Mouse (Mus musculus) splenic B cell, adult 2 months (primary cell): Measurements from ENCODE around the gene Gm49450.
"Not testable (repeated sequence)": the region's sequence is repeated elsewhere in the genome, so short reads cannot be mapped to it uniquely, and the experiment has no call there.

Experiments
- DNase-seq: peaks from one replicate; pipeline ENCODE4 v3.0.0-alpha.2; 2011; ENCODE audit warnings: low read depth, low spot score
- H3K27me3 ChIP-seq: 2 replicates; pipeline ENCODE4 v1.6.1; 2012; ENCODE audit warnings: mild to moderate bottlenecking, low read length, moderate library complexity, mixed read lengths; ENCODE audit not compliant: control insufficient read depth, poor library complexity, insufficient read depth, severe bottlenecking
- H3K36me3 ChIP-seq: 2 replicates; pipeline ENCODE4 v1.6.1; 2012; ENCODE audit warnings: mild to moderate bottlenecking, low read length, moderate library complexity, mixed read lengths; ENCODE audit not compliant: control insufficient read depth, poor library complexity, insufficient read depth, severe bottlenecking

Gene Gm49450

GRCm38 (mm10) chr15:98952063-98952455, 1.3 kb downstream of the Gm49450 start:
- DNase-seq, result no peak
- no peaks in the 10 kb centered on the region for H3K27me3 ChIP-seq
- H3K36me3 ChIP-seq, result no peaks in the 10 kb centered on the region

GRCm38 (mm10) chr15:98951122-98952062, 2.0 kb downstream of the Gm49450 start:
- H3K36me3 ChIP-seq, H3K27me3 ChIP-seq, DNase-seq: not testable (repeated sequence)

- no peaks in the 10 kb centered on the region for H3K27me3 ChIP-seq
- H3K36me3 ChIP-seq, result no peaks in the 10 kb centered on the region
- DNase-seq, result no peak
Measured at GRCm38 (mm10) chr15:98949607-98949892, 3.8 kb downstream of the Gm49450 start.

DNA sequence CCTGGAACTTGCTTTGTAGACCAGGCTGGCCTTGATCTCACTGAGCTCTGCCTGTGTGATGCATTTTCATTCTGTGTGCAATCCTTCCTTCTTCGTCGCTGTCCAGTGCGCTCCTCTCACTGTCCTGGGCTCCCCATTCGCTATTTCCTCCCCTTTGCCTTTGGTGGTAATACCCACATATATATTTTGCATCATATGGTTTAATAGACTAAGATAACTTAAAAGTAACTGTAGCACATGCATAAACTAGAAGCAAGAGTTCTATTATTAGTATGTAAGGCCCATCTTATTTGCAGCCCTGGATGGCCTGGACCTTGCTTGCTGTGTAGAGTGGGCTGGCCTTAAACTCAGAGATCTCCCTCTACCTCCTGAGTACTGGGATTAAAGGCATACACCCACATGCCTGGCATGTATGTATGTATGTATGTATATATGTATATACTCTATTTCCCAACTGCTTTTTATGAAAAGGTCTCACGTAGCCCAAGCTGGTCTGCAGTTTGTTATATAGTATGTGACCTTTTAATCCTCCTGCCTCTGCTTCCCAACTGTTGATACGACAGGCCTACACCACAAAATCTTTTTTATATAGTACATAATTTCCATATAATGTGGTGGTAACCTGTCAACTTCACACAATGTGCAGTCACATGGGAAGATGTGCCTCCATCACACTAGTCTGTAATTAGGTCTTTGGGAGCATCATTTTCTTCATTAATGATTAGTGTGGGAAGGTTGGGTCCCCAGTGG, 4.3 kb downstream of the Gm49450 start:
- no peaks in the 10 kb centered on the region for H3K36me3 ChIP-seq
- no peak for DNase-seq
- H3K27me3 ChIP-seq, result no peaks in the 10 kb centered on the region

DNA sequence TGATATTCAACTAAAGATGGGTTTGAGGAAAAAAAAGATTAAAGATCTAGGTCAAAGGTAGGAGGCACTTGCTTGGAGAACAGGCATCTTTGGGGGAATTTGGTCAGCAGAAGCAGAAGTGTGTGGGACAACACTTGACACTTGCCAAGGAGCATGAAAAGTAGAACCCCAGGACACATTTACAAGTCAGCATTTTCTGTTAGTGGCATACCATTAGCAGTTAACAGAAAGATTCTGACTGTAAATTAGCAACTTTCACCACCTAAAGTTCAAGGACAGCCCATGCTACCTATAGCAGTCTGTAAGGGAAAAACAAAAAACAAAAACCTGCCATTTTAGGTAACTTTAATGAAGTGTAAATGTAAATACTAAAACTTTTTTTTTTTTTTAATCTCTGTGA, 5.0 kb downstream of the Gm49450 start:
- Histone ChIP-seq H3K27me3 (no peaks in the 10 kb centered on the region), H3K36me3 (no peaks in the 10 kb centered on the region)
- DNase-seq, result no peak

- Histone ChIP-seq H3K36me3 (no peaks in the 10 kb centered on the region), H3K27me3 (no peaks in the 10 kb centered on the region)
- DNase-seq, result no peak
Measured at GRCm38 (mm10) chr15:98947884-98948283, 5.5 kb downstream of the Gm49450 start.

- DNase-seq, result no peak
- no peaks in the 10 kb centered on the region for H3K27me3 ChIP-seq
Measured at GRCm38 (mm10) chr15:98943133-98943532, 10.2 kb downstream of the Gm49450 start.

GRCm38 (mm10) chr15:98942081-98942480, 11.3 kb downstream of the Gm49450 start:
- Histone ChIP-seq H3K36me3 (no peaks in the 10 kb centered on the region), H3K27me3 (no peaks in the 10 kb centered on the region)
- no peak for DNase-seq

More at GRCm38 (mm10) chr15:98943133-98943532, 10.2 kb downstream of the Gm49450 start:
- no peaks in the 10 kb centered on the region for H3K36me3 ChIP-seq

GRCm38 (mm10) chr15:98941539-98941938, 11.8 kb downstream of the Gm49450 start:
- Histone ChIP-seq H3K36me3 (no peaks in the 10 kb centered on the region), H3K27me3 (no peaks in the 10 kb centered on the region)
- no peak for DNase-seq

- H3K27me3 ChIP-seq, result no peaks in the 10 kb centered on the region
- DNase-seq, result no peak
- H3K36me3 ChIP-seq, result no peaks in the 10 kb centered on the region
Measured at GRCm38 (mm10) chr15:98940816-98941215, 12.5 kb downstream of the Gm49450 start.

DNA sequence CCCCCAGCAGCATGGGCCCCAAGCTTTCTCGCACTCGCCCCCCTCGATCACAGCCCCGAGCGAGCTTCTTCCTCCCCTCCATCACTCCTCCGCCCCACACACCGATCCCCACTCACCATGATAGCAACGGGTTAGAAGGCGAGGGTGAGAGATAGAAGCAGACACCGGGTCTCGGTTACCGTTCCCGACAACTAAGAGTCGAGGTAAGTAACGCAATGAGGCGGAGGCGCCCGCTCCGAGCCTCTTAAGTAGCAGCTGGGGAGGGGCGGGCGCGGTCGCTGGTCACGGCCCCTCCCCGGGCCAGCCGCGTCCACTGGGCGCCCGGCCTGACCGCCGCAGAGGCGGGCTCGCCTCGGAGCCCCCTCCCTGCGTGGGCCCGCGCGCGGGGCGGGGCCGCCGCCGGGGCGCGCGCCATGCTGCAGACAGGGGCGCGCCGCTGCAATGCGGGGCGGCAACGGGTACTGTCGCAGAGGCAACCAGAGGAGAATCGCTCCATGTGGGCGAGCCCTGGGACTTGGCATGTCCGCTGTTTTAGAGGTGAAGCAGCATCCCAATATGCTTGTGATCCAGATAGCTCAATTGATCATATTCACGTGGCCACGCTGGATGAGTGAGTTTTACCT, 19.0 kb downstream of the Gm49450 start, which contains the start of gene Tuba1b:
Tuba1b (minus strand) TSS at position 349 of the 623 bp plus-strand sequence.
- peaks cover 2% of the 10 kb centered on the region; the same call in 1 of the 2 replicates for H3K27me3 ChIP-seq
- DNase-seq, result peak; percentile 90

GRCm38 (mm10) chr15:98933833-98934216, 19.5 kb downstream of the Gm49450 start:
- H3K36me3 ChIP-seq, result 0 out of 2 replicates have a peak, but pooled peaks cover 4% of the 10 kb centered on the region
- peak; percentile 90 for DNase-seq

More for the DNA sequence above, 19.0 kb downstream of the Gm49450 start, which contains the start of gene Tuba1b:
- H3K36me3 ChIP-seq, result 0 out of 2 replicates have a peak, but pooled peaks cover 4% of the 10 kb centered on the region

GRCm38 (mm10) chr15:98933004-98933671, 20.2 kb downstream of the Gm49450 start:
- not testable (repeated sequence) for DNase-seq, H3K27me3 ChIP-seq, H3K36me3 ChIP-seq

More at GRCm38 (mm10) chr15:98933833-98934216, 19.5 kb downstream of the Gm49450 start:
- H3K27me3 ChIP-seq, result peaks cover 2% of the 10 kb centered on the region; the same call in 1 of the 2 replicates

DNA sequence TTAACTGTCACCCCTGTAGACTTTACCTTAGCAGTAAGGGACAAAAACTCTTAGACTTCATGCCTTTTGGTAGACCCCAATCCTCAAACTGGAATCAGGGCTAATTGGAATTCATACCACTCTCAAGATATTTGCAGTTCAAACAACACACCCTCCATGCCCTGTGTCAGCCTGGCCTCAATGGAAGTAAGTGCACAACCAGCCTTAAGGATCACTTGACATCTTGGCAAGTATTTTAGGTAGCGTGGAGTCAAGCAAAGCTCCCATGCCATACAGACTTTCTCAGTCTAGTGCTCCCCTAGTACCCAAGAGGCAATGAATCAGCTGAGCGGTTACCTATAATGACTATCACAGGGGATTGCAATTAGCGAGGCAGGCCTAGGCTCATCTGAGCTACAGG, 22.4 kb downstream of the Gm49450 start:
- Histone ChIP-seq H3K36me3 (0 out of 2 replicates have a peak, but pooled peaks cover 4% of the 10 kb centered on the region), H3K27me3 (peaks cover 2% of the 10 kb centered on the region)
- DNase-seq, result no peak
